Mouse (Mus musculus) natural killer cell, adult 2 months (primary cell): ENCODE measurements around the gene 1700024P04Rik.
"Not testable (repeated sequence)": the region's sequence is repeated elsewhere in the genome, so short reads cannot be mapped to it uniquely, and the experiment has no call there.

Experiments used
- DNase-seq, 2 experiments: peaks; one replicate each; pipeline ENCODE4 v3.0.0; 2022; ENCODE audit warnings: low spot score in 2 of 2

The 1700024P04Rik gene

GRCm38 (mm10) chr13:98984465-98984864 is at the start of gene 1700024P04Rik:
Gene 1700024P04Rik, minus strand, starts transcription at chr13:98984565.
- no peak for DNase-seq

DNA sequence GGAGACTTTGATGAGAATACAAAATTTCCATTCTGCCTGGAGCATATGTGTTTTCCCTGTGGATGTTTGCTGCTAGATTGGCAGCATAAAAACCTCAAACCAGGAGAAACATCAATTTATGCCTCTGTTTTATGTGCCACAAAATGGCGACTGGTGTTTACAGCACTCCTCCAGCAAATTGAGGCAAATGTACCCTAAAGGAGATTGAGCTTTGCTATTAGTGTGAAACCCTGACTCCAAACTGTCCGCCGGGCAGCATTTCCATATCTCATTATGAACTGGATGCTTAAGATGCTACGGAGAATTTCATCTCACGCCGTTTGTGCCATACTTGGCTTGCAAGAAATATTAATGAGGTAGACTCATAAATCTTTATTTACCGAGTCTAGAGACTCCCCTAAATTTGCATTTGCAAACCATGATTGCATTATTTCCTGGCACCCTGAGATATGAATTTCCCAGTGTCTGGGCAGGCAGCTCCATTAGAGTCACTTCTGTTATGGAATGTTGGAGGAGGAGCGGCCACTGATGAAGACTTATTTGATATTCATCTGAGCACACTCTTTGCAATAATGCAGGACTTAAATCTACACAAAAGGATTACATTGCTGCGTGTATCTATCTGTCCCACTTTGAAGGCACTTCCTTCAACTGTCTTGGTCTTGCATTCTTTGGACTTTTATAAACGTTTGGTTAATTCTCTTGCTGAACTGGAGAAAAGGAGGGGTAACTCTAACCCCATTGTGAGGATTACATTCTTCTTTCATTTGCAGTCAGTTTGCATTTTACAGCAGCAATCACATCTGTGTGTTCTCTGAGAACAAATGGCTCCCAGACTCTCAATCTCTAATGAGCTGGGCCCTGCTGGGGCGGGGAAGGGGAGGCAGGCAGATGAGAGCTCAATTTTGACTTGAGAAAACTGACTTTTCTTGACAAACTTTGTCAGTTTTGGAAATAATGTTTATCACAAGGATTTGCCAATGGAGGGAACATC is 47.2 kb upstream of the 1700024P04Rik start:
- no peak for DNase-seq

- DNase-seq, result no peak
Measured at GRCm38 (mm10) chr13:99030579-99031200, 46.3 kb upstream of the 1700024P04Rik start.

DNA sequence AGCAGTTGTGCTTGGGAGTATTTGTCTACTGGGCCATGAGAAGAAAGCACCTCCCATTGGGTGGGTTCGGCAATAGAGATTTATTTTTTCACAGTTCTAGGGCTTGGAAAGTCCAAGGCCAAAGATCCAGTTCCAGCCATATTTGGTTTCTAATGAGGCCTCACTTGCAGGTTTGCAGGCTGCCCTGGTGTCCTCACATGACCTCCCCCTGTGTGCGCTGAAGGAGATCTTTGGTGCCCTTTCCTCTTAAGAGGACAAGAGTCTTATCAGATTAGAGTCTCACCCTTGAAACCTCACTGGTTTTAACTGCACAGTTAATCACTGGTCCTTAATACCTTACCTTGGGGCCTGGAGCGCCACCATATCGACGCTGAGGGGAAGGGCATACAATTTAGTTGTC is 40.9 kb upstream of the 1700024P04Rik start:
- no peak for DNase-seq

DNA sequence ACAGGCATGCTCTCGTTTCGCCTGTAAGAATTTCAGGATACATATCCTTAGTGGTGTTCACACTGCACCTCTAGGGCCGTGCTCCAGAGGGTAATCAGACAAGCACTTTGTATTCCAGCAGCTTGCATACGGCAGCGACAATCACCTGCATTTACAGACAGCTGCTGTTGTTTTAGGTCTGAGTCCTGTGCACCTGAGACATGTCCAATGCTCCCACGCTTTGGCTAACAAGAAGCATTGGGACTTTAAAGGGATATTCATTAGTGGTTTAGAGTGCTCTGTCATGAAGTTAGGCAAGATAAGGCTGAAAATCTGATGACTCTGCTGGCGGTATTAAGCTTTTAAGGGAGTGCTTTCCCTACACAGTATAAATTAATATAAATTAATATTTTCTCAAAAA is 37.7 kb upstream of the 1700024P04Rik start:
- DNase-seq, result no peak

- DNase-seq, result no peak
Measured at GRCm38 (mm10) chr13:99021181-99021580, 36.8 kb upstream of the 1700024P04Rik start.

DNA sequence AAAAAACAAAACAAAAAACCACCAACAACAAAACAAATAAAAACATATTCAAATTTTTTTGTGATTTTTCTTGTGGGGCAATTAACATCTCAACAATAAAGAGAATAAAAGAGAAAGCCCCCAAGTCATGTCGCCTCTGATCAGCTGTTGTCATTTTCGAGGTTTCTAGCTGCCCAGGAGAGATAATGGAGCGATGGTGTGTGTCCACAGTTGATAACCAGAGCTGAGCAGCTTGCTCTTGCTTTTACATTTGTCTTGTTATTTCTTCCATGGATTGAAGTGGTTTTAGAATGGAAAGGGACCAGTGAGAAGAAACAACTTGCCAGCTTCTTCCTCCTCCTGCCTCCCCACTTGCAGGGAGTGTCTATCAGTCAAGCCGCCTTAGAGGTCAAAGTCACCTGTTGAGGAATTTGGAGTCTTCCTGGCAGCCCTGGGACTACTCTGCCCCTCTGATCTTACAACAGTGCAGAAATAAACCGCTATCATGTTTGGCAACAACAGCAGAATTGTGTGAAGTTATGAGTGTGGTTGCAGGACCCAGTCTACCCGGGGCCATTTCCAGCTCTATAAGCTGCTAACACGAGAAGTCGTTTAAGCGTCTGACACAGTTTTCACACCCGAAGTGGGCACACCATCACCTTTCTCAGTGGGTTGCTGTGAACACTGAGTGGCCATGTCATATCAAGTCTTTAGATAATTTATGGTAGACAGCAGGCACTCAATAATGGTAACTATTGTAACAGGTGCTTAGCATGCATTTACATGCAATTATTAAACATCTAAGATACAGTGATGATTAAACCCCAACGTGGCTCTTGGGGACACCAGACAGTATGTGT is 35.7 kb upstream of the 1700024P04Rik start:
- DNase-seq, result no peak

DNA sequence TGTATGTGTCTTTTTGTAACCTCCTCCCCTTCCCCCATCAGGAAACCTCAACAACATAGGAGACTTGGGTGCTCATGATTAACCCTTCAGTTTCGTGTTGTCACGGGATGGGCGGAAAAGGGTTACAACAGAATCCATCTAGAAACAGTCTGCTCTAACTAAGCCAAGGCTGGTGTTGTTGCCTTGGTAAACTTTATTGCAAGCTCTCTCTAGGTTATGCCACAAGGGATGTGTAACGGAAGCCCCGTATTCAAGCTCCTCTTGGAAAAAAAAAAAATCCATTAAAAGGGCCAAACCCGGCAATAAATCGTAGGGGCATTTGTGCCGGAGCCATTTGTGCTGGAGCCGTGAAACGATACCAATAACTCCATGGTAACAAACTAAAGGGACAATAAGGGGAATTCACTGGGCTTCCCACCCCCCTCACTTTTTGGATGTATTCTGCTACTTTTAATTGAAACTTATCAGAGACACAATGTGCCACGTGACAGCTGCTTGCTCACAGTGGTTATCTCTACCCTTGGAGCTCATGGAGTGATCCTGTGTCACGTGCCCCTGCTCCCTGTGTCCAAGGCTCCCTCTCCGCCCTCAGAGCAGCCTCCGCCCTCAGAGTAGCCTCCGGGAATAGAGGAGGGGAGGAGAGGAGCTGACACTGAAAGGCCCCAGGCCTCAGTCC is 34.3 kb upstream of the 1700024P04Rik start:
- DNase-seq, result no peak

GRCm38 (mm10) chr13:99016696-99017095 is 32.3 kb upstream of the 1700024P04Rik start:
- no peak for DNase-seq

- no peak for DNase-seq
Measured at GRCm38 (mm10) chr13:99012891-99013290, 28.5 kb upstream of the 1700024P04Rik start.

- DNase-seq, result no peak
Measured at GRCm38 (mm10) chr13:99008013-99008412, 23.6 kb upstream of the 1700024P04Rik start.

DNA sequence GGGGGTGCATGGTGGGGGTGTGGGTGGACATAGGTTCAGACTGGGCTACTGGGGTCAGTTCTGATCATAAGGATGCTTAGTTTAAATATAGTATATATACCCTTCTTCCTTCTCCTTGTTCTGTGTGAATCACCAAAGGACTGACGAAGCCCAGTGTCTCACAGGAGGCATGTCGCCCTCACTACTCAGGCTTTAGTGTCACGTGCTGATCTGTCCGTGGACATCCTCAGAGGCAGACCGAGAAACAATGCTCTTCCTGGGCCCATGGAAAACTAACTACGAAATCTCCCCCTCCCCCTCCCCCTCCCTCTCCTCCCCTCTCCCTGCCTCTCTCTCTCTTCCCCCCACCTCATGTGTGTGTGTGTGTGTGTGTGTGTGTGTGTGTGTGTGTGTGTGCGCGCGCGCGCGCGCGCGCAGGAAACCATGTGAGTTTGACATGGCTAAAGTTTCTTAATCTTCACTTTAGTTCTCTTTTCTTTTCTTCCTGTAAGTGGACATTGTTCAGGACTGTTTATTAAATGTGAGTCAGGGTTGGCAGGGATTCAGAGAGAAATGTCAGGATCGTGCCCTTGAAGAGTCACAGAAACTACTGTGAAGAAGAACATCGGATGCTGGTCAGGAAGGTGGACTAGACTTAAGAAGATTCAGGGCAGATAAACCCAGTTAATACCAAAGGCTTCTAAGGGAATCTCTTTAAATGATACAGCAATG is 22.2 kb upstream of the 1700024P04Rik start:
- DNase-seq, result no peak

DNA sequence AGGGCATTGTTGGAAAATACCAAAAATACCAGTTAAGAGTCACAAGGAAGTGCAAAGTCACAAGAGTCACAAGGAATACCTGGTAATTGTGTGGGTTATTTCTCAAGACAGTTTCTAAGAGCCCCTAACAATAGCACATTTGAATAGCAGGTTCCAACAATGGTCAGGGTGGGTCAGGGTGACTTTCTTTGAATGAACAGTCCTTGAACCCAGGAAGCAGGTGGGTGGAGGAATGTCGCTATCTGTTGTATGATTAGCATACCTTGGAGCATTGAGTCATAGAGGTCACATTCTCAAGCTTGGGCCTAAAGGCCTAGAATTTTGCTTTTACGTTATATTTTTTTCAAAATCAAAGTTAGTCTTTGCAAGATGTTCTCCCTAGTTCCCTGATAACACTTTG is 17.3 kb upstream of the 1700024P04Rik start:
- not testable (repeated sequence) for DNase-seq

GRCm38 (mm10) chr13:98997025-98997424 is 12.7 kb upstream of the 1700024P04Rik start:
- no peak for DNase-seq

GRCm38 (mm10) chr13:98977070-98977785 is 7.1 kb downstream of the 1700024P04Rik start:
- no peak for DNase-seq

- not testable (repeated sequence) for DNase-seq
Measured at GRCm38 (mm10) chr13:98976022-98976421, 8.3 kb downstream of the 1700024P04Rik start.

DNA sequence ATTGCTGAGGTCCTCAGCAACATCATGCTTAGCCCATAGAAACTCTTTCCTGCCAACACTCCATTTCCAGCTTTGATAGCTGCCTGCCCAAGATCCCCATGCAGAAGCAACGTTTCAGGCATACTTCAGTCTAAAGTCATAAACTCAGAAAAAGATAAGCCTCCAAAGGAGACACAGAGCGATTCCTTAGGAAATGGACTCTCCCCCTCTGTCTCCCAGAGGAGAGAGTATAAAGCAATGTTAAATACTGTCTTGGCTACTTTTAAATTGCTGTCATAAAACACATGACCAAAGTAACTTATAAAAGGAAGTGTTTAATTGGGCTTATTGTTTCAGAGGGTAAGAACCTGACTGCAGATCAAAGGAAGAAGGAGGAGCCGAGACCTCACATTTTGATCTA is 12.3 kb downstream of the 1700024P04Rik start:
- no peak for DNase-seq

DNA sequence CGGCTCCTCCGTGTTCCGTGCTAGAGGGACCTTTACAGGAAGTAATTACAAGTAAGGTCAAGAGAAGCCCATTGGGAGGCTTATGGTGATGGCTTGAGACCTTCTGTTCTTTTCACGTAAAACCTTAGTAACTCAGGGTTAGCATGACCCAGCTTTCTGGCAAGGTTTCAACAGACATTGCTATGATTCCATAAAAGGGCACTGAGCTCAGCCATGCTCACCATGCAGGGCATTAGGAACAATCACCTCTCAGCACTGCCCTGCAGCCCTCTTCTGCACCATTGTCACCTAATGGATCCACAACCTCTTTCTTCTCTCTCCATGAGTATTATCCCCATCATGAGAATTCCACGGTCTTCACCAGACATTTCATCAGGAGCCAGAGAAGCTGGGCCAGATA is 12.7 kb downstream of the 1700024P04Rik start:
- no peak for DNase-seq

DNA sequence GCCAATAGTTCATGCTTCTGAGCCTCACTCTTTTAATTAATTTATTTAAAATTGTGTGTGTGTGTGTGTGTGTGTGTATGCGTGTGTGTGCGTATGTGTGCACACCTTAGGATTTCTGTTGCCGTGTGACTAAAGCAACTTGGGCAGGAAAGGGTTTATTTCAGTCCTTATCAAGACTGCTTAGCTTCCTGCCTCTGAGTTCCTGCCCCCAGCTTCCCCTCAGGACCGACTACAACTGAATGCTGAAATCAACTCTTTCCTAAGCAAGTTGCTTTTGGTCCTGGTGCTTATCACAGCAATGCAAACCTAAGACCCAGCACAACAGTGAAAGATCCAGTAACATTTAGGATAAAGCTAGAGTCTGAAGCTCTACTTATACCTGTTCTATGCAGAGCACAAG is 15.8 kb downstream of the 1700024P04Rik start:
- DNase-seq, result no peak

- DNase-seq, result no peak
Measured at GRCm38 (mm10) chr13:98967942-98968341, 16.4 kb downstream of the 1700024P04Rik start.
